Comparison of ENCODE assay signal across 23 mouse cellular contexts in the genomic region with DNA sequence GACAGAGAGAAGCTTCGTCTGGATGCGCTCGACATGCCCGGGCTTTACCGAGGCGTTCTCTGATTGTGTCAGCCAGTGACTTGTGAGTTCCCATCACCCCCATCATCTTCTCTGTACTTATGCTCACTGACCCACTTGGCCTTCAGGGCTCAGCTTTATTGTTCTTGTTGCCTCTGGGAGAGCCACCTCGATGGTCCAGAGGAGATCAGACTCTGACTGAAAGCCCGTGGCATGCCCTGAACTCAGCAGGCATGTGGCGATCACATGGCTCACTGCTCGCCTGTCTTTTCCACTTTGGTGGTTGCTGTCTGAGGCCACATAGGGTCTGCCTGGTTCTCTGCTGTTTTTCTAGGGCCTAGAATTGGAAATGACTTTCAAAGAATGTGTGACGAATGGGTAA.
A peak's percentile ranks its signal among the peaks of the same experiment; 100 is the strongest.
DNase-seq lines count a peak whose midpoint lies in the region; ATAC-seq lines count a peak whose summit lies in the region.
"Had no signal": no experiment of that assay in that cellular context is flagged by ENCODE, and none has a peak within 500 bp of the region (broad histone marks: within the 10 kb centered on the region; RNA-seq: fewer than 3 reads in every experiment).

No protein-coding gene starts in this region.

- WGBS in hindbrain, embryonic 16.5 days, result 53% methylated on average over 11 of the region's 11 CpGs
- 60% methylated on average over 11 of the region's 11 CpGs for WGBS in hindbrain, embryonic 11.5 days
- 67% methylated on average over 11 of the region's 11 CpGs for WGBS in embryonic facial prominence, embryonic 14.5 days

- no peak overlapping the region for H3K4me2 ChIP-seq in hindbrain, embryonic 16.5 days (ENCODE audit: low read length)
- H3K4me2 ChIP-seq in hindbrain, embryonic 11.5 days (replicated peaks; ENCODE audit: low read depth, low read length), result no peak overlapping the region
- no peak overlapping the region for H3K4me2 ChIP-seq in embryonic facial prominence, embryonic 14.5 days (ENCODE audit: low read depth, low read length)
- H3K4me2 ChIP-seq: limb, embryonic 12.5 days; liver, embryonic 11.5 days; midbrain, embryonic 12.5 days; neural tube, embryonic 13.5 days; stomach, embryonic 15.5 days had no signal

- H3K9me3 ChIP-seq in hindbrain, embryonic 16.5 days (ENCODE audit: control insufficient read depth, low read length), result no peaks in the 10 kb centered on the region
- H3K9me3 ChIP-seq in hindbrain, embryonic 11.5 days (ENCODE audit: control insufficient read depth, low read length), result no peaks in the 10 kb centered on the region
- H3K9me3 ChIP-seq in embryonic facial prominence, embryonic 14.5 days (ENCODE audit: control insufficient read depth, low read length), result no peaks in the 10 kb centered on the region
- H3K9me3 ChIP-seq: heart, embryonic 10.5 days; limb, embryonic 12.5 days; midbrain, embryonic 12.5 days; neural tube, embryonic 13.5 days; stomach, embryonic 15.5 days had no signal

- no peak overlapping the region for H3K4me3 ChIP-seq in hindbrain, embryonic 16.5 days (ENCODE audit: low read length)
- H3K4me3 ChIP-seq in hindbrain, embryonic 11.5 days (ENCODE audit: low read depth, low read length), result no peak overlapping the region
- H3K4me3 ChIP-seq in embryonic facial prominence, embryonic 14.5 days (ENCODE audit: low read depth, low read length), result no peak overlapping the region
- H3K4me3 ChIP-seq: heart, embryonic 10.5 days; limb, embryonic 12.5 days; midbrain, embryonic 12.5 days; myocyte; neural tube, embryonic 13.5 days; stomach, embryonic 15.5 days had no signal

- peak; percentile 59 to 67 for DNase-seq in cerebellum, postnatal 10 days
- no peak for DNase-seq in cerebellum, adult 18-20 months
- no peak for DNase-seq in hindbrain, embryonic 11.5 days (ENCODE audit: low spot score)
- peak; percentile 88 for DNase-seq in Muller cell, postnatal 12 days (ENCODE audit: inconsistent ontology term)
- DNase-seq in embryonic facial prominence, embryonic 14.5 days (ENCODE audit: low spot score), result peak; percentile 57
- no peak for DNase-seq in frontal cortex, postnatal 10 days (ENCODE audit: low spot score in 2 of 2)
- DNase-seq: adrenal gland, postnatal 10 days; cerebellum, adult 9-10 months; kidney, adult 8-10 months; kidney, postnatal 14 days; liver, postnatal 0 days; lung, postnatal 10 days; right cerebral cortex, adult 18-20 months; right cerebral cortex, postnatal 4 days; thymus, postnatal 25 days had no signal

- H3K4me1 ChIP-seq in hindbrain, embryonic 16.5 days (ENCODE audit: control insufficient read depth, insufficient read depth, low read depth, low read length), result peaks cover 3% of the 10 kb centered on the region
- H3K4me1 ChIP-seq in hindbrain, embryonic 11.5 days (replicated peaks; ENCODE audit: control insufficient read depth, insufficient read depth, low read length), result no peaks in the 10 kb centered on the region
- H3K4me1 ChIP-seq in embryonic facial prominence, embryonic 14.5 days (ENCODE audit: control insufficient read depth, insufficient read depth, low read length), result peaks cover 4% of the 10 kb centered on the region; the same call in 1 of the 2 replicates
- H3K4me1 ChIP-seq: heart, embryonic 10.5 days; limb, embryonic 12.5 days; stomach, embryonic 15.5 days had no signal

- ATAC-seq in hindbrain, embryonic 16.5 days, result peak; percentile 37; the same call in 1 of the 2 replicates
- ATAC-seq in hindbrain, embryonic 11.5 days (ENCODE audit: low FRiP score), result no peak
- ATAC-seq in embryonic facial prominence, embryonic 14.5 days (ENCODE audit: low read depth), result peak; percentile 72; the same call in 1 of the 2 replicates
- ATAC-seq: liver, postnatal 0 days had no signal

- H3K27me3 ChIP-seq in hindbrain, embryonic 16.5 days (replicated peaks; ENCODE audit: control insufficient read depth, insufficient read depth, low read length), result no peaks in the 10 kb centered on the region
- no peaks in the 10 kb centered on the region for H3K27me3 ChIP-seq in hindbrain, embryonic 11.5 days (ENCODE audit: control insufficient read depth, insufficient read depth, low read length)
- no peaks in the 10 kb centered on the region for H3K27me3 ChIP-seq in embryonic facial prominence, embryonic 14.5 days (replicated peaks; ENCODE audit: control insufficient read depth, insufficient read depth, low read length)
- H3K27me3 ChIP-seq: midbrain, embryonic 12.5 days; neural tube, embryonic 13.5 days; stomach, embryonic 15.5 days had no signal

- H3K36me3 ChIP-seq in hindbrain, embryonic 16.5 days (ENCODE audit: control insufficient read depth, insufficient read depth, low read length), result no peaks in the 10 kb centered on the region
- no peaks in the 10 kb centered on the region for H3K36me3 ChIP-seq in hindbrain, embryonic 11.5 days (ENCODE audit: control insufficient read depth, insufficient read depth, low read length)
- no peaks in the 10 kb centered on the region for H3K36me3 ChIP-seq in embryonic facial prominence, embryonic 14.5 days (ENCODE audit: control insufficient read depth, insufficient read depth, low read length)
- H3K36me3 ChIP-seq: heart, embryonic 10.5 days; limb, embryonic 12.5 days; midbrain, embryonic 12.5 days; neural tube, embryonic 13.5 days; stomach, embryonic 15.5 days had no signal

- H3K27ac ChIP-seq in hindbrain, embryonic 16.5 days (ENCODE audit: low read depth, low read length), result no peak overlapping the region
- no peak overlapping the region for H3K27ac ChIP-seq in hindbrain, embryonic 11.5 days (ENCODE audit: low read depth, low read length)
- H3K27ac ChIP-seq in embryonic facial prominence, embryonic 14.5 days (replicated peaks; ENCODE audit: low read depth, low read length), result no peak overlapping the region
- H3K27ac ChIP-seq: heart, embryonic 10.5 days; limb, embryonic 12.5 days; midbrain, embryonic 12.5 days; neural tube, embryonic 13.5 days; stomach, embryonic 15.5 days had no signal

- no peak overlapping the region for H3K9ac ChIP-seq in hindbrain, embryonic 16.5 days (ENCODE audit: low read depth, low read length)
- H3K9ac ChIP-seq in hindbrain, embryonic 11.5 days (ENCODE audit: low read depth, low read length), result no peak overlapping the region
- no peak overlapping the region for H3K9ac ChIP-seq in embryonic facial prominence, embryonic 14.5 days (ENCODE audit: low read depth, low read length)
- H3K9ac ChIP-seq: limb, embryonic 12.5 days; liver, postnatal 0 days; midbrain, embryonic 12.5 days; neural tube, embryonic 13.5 days; stomach, embryonic 15.5 days had no signal

Comparison
In these comparisons a context has a peak if more than half of its experiments do, and no peak if none do; other contexts are left out.
1. DNase-seq: peak in cerebellum, postnatal 10 days (2 of 2), Muller cell, postnatal 12 days (single experiment) and embryonic facial prominence, embryonic 14.5 days (single experiment); none in cerebellum, adult 18-20 months (0 of 2), hindbrain, embryonic 11.5 days (single experiment) and frontal cortex, postnatal 10 days (0 of 2).